Mouse (Mus musculus) small intestine, adult 2 months (tissue): ENCODE measurements around the gene Uhmk1. TPM values are rescaled to one million over a fixed set of nuclear protein-coding genes. Genes with fewer than 3 reads are reported as not detected.

Source experiments
- H3K27ac ChIP-seq: fragments of 200-500 bp; 2 replicates; pipeline ENCODE4 v1.5.1; 2012; ENCODE audit warnings: low read depth, low read length, control low read depth, inconsistent platforms; ENCODE audit not compliant: insufficient read depth
- H3K27me3 ChIP-seq: fragments of 200-500 bp; 2 replicates; pipeline ENCODE4 v1.6.1; 2012; ENCODE audit warnings: mild to moderate bottlenecking, moderate library complexity, low read length, inconsistent platforms; ENCODE audit not compliant: control insufficient read depth, insufficient read depth
- H3K36me3 ChIP-seq: fragments of 200-500 bp; 2 replicates; pipeline ENCODE4 v1.6.1; 2012; ENCODE audit warnings: mild to moderate bottlenecking, low read length, control low read depth, inconsistent platforms; ENCODE audit not compliant: control insufficient read depth, insufficient read depth
- H3K4me1 ChIP-seq: fragments of 200-500 bp; 2 replicates; pipeline ENCODE4 v1.6.1; 2012; ENCODE audit warnings: low read length, inconsistent platforms, mixed read lengths; ENCODE audit not compliant: control insufficient read depth, insufficient read depth, insufficient read length
- H3K4me3 ChIP-seq: fragments of 200-500 bp; 2 replicates; pipeline ENCODE4 v1.5.1; 2012; ENCODE audit warnings: low read depth, mild to moderate bottlenecking, control low read depth, inconsistent platforms, low read length, moderate library complexity
- CTCF ChIP-seq: fragments of 200-500 bp; IDR thresholded peaks from 2 replicates; pipeline ENCODE4 v1.5.1; 2012; ENCODE audit warnings: low read depth, mild to moderate bottlenecking, control low read depth, inconsistent platforms, low read length, moderate library complexity, mixed read lengths; ENCODE audit not compliant: insufficient replicate concordance, insufficient read length; ENCODE audit errors: extremely low read depth
- POLR2A ChIP-seq: fragments of 200-500 bp; IDR thresholded peaks from 2 replicates; pipeline ENCODE4 v1.6.1; 2012; ENCODE audit warnings: low read depth, mild to moderate bottlenecking, control low read depth, inconsistent platforms, low read length, moderate library complexity
- WGBS: fragments of 180-500 bp; shearing (Covaris S2); methylation state at CpG from one replicate; pipeline ENCODE4 v1.1.7; 2018; 5-methylcytosine and 5-hydroxymethylcytosine counted together
- polyA plus RNA-seq: library from polyadenylated mRNA; depleted of rRNA; stranded (reverse); fragments of >200 nt; gene quantifications from 2 replicates; pipeline ENCODE4 v1.2.3, GENCODE M21; 2012

Uhmk1 gene
- polyA plus RNA-seq, 1 experiment: 4.5 TPM

- no peaks in the 10 kb centered on the region for H3K27me3 ChIP-seq
- H3K36me3 ChIP-seq: peaks cover 30% of the 10 kb centered on the region
- H3K27ac ChIP-seq: no peak overlapping the region
- 94% methylated on average over 1 of the region's 1 CpGs for WGBS
- H3K4me3 ChIP-seq: no peak overlapping the region
- H3K4me1 ChIP-seq: 0 out of 2 replicates have a peak, but pooled peaks cover 2% of the 10 kb centered on the region
- no peak for TF ChIP-seq POLR2A
- no peak for TF ChIP-seq CTCF
These were observed 23.3 kb downstream of the Uhmk1 start for GRCm38 (mm10) chr1:170191925-170192324.

- TF ChIP-seq POLR2A (no peak), CTCF (no peak)
- peaks cover 20% of the 10 kb centered on the region for H3K36me3 ChIP-seq
- no peak overlapping the region for H3K27ac ChIP-seq
- no peak overlapping the region for H3K4me3 ChIP-seq
- WGBS: 58% methylated on average over 4 of the region's 4 CpGs
- 0 out of 2 replicates have a peak, but pooled peaks cover 2% of the 10 kb centered on the region for H3K4me1 ChIP-seq
- H3K27me3 ChIP-seq: no peaks in the 10 kb centered on the region
These were observed 25.0 kb downstream of the Uhmk1 start for GRCm38 (mm10) chr1:170190225-170190624.

GRCm38 (mm10) chr1:170188601-170189000, 26.6 kb downstream of the Uhmk1 start:
- Histone ChIP-seq H3K4me1 (0 out of 2 replicates have a peak, but pooled peaks cover 2% of the 10 kb centered on the region), H3K36me3 (peaks cover 7% of the 10 kb centered on the region; the same call in 1 of the 2 replicates), H3K27me3 (no peaks in the 10 kb centered on the region), H3K4me3 (no peak overlapping the region), H3K27ac (no peak overlapping the region)
- TF ChIP-seq CTCF (no peak), POLR2A (no peak)
- WGBS: 61% methylated on average over 11 of the region's 11 CpGs

GRCm38 (mm10) chr1:170186531-170186930, 28.7 kb downstream of the Uhmk1 start:
- TF ChIP-seq POLR2A (no peak), CTCF (no peak)
- Histone ChIP-seq H3K27ac (no peak overlapping the region), H3K36me3 (no peaks in the 10 kb centered on the region), H3K4me1 (peaks cover 2% of the 10 kb centered on the region; the same call in 1 of the 2 replicates), H3K4me3 (no peak overlapping the region), H3K27me3 (no peaks in the 10 kb centered on the region)
- WGBS: 43% methylated on average over 5 of the region's 5 CpGs

GRCm38 (mm10) chr1:170185137-170185536, 30.1 kb downstream of the Uhmk1 start:
- Histone ChIP-seq H3K4me3 (no peak overlapping the region), H3K4me1 (peaks cover 6% of the 10 kb centered on the region; the same call in 1 of the 2 replicates), H3K36me3 (no peaks in the 10 kb centered on the region), H3K27ac (no peak overlapping the region), H3K27me3 (no peaks in the 10 kb centered on the region)
- WGBS: 89% methylated on average over 3 of the region's 3 CpGs
- TF ChIP-seq CTCF (no peak), POLR2A (no peak)

- Histone ChIP-seq H3K27ac (no peak overlapping the region), H3K4me1 (peaks cover 8% of the 10 kb centered on the region; the same call in 1 of the 2 replicates), H3K4me3 (no peak overlapping the region), H3K36me3 (no peaks in the 10 kb centered on the region), H3K27me3 (no peaks in the 10 kb centered on the region)
- TF ChIP-seq POLR2A (no peak), CTCF (no peak)
These were observed 32.5 kb downstream of the Uhmk1 start for GRCm38 (mm10) chr1:170182706-170183105.

GRCm38 (mm10) chr1:170176661-170177239, 38.4 kb downstream of the Uhmk1 start:
- no peaks in the 10 kb centered on the region for H3K27me3 ChIP-seq
- H3K4me3 ChIP-seq: no peak overlapping the region
- H3K4me1 ChIP-seq: peaks cover 16% of the 10 kb centered on the region
- H3K27ac ChIP-seq: peak overlapping the region; percentile 73
- TF ChIP-seq CTCF (no peak), POLR2A (no peak)
- 35% methylated on average over 8 of the region's 8 CpGs for WGBS
- no peaks in the 10 kb centered on the region for H3K36me3 ChIP-seq
